Mouse (Mus musculus) bone marrow, adult 2 months (tissue): ENCODE results near the gene C2cd2l.

Experiments
- CTCF ChIP-seq: fragments of 200-500 bp; IDR thresholded peaks from 2 replicates; pipeline ENCODE4 v1.5.1; 2011; ENCODE audit warnings: low read length, control low read depth; ENCODE audit not compliant: control insufficient read depth, insufficient read depth
- POLR2A ChIP-seq: fragments of 200-500 bp; IDR thresholded peaks from 2 replicates; pipeline ENCODE4 v1.6.1; 2011; ENCODE audit warnings: low read depth, mild to moderate bottlenecking, control low read depth, low read length, borderline replicate concordance; ENCODE audit not compliant: control insufficient read depth

GRCm38 (mm10) chr9:44287003-44287400 lies 33.1 kb downstream of the C2cd2l start:
- no peak for TF ChIP-seq CTCF
- no peak for TF ChIP-seq POLR2A
